Mouse (Mus musculus): ENCODE results near the gene Ndufs6.

DNA sequence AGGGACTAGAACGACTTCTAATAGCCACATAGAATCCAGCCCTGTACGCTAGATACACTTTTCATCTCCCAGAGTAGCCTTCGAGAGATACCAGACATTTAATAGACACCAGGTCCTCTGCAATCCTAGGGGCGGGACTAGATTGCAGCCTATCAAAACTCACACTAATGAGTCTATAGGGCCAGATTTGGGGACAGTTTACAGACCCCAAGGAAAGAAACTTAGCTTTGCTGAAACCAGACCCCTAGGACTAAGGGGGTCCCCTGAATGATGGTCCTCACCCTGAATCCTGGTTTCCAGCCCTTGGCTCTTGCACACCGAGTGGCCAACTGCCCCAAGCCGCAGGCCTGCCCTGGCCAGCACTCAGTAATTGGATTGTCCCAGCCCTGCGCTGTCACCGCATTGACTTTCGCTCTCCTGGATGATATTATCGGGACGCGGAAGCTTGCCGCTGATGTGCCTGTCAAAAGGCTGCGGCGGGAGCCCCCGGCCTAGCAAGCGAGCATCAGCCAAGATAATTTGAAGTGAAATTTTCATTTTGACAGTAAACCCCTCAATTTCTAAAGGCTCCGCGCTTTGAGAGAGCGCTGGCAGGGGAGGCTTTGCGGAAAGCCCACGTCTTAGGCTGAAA lies 57.8 kb downstream of the Ndufs6 start:
- TF ChIP-seq CTCF (IDR thresholded peaks at IDR 0.05; ENCODE audit: low read depth) (no peak), EP300 (IDR thresholded peaks at IDR 0.05; ENCODE audit: low read depth) (no peak)

Measured in liver, postnatal 0 days (tissue).